Mouse (Mus musculus): ENCODE data around the gene Tex19.2. TPM values are rescaled to one million over a fixed set of nuclear protein-coding genes. Genes with fewer than 3 reads are reported as not detected.

The Tex19.2 gene
- polyA plus RNA-seq (2015; fragmentation: Nextera tagmentation; extraction: Ambion mirVana), result not detected in 2 replicates

DNA sequence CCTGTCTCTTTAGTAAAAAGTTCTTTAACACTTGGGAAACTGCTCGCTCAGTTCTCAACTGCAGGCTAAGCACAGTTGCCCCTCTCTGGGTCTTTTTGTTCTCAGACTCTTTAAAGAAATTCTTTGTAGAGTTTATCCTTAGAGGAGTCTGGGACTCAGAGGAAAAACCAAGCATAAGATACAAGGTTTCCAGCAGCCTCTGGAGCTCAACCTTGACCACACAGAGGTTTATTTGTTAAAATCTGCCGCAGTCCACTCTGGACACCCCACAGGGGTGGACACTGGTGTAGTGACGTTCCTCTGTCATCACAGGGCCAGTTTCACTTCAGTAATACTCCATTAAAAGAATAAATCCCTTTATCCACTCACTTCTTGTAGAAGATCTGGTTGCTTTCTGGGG is at the start of gene Tex19.2:
Gene Tex19.2, minus strand, starts transcription at position 101 of the 400 bp plus-strand sequence.
- WGBS, result 65% methylated on average over 3 of the region's 3 CpGs
- H3K4me2 ChIP-seq, result no peak within 1 kb of the TSS
- no peaks in the 10 kb centered on the region for H3K36me3 ChIP-seq
- H3K4me1 ChIP-seq (replicated peaks), result no peaks in the 10 kb centered on the region
- no peaks in the 10 kb centered on the region for H3K27me3 ChIP-seq
- H3K4me3 ChIP-seq, result no peak within 1 kb of the TSS
- no peaks in the 10 kb centered on the region for H3K9me3 ChIP-seq
- ATAC-seq (ENCODE audit: low FRiP score, low read depth), result no peak
- H3K27ac ChIP-seq (replicated peaks), result no peak within 1 kb of the TSS
- H3K9ac ChIP-seq, result no peak within 1 kb of the TSS

GRCm38 (mm10) chr11:121163751-121164150 is 45.3 kb upstream of the Tex19.2 start:
- 92% methylated on average over 4 of the region's 4 CpGs for WGBS
- no peak overlapping the region for H3K9ac ChIP-seq

DNA sequence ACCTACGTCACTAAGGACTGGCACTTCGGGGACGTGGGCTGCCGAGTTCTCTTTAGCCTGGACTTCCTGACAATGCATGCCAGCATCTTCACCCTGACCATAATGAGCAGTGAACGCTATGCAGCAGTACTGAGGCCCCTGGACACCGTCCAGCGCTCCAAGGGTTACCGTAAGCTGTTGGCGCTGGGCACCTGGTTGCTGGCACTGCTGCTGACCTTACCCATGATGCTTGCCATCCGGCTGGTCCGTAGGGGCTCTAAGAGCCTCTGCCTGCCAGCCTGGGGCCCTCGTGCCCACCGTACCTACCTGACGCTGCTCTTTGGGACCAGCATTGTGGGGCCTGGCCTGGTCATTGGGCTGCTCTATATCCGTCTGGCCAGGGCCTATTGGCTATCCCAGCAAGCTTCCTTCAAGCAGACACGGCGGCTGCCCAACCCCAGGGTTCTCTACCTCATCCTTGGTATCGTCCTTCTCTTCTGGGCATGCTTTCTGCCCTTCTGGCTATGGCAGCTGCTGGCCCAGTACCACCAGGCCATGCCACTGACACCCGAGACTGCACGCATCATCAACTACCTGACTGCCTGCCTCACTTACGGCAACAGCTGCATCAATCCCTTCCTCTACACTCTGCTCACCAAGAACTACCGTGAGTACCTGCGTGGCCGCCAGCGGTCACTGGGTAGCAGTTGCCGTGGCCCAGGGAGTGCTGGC is 42.3 kb upstream of the Tex19.2 start:
- Histone ChIP-seq H3K9me3 (no peaks in the 10 kb centered on the region), H3K4me1 (replicated peaks) (peaks cover 12% of the 10 kb centered on the region), H3K4me3 (no peak overlapping the region), H3K27me3 (peaks cover 18% of the 10 kb centered on the region), H3K9ac (no peak overlapping the region), H3K36me3 (no peaks in the 10 kb centered on the region), H3K4me2 (no peak overlapping the region), H3K27ac (replicated peaks) (no peak overlapping the region)
- ATAC-seq (ENCODE audit: low FRiP score, low read depth), result no peak
- WGBS, result 93% methylated on average over 26 of the region's 26 CpGs

More at GRCm38 (mm10) chr11:121163751-121164150, 45.3 kb upstream of the Tex19.2 start:
- Histone ChIP-seq H3K4me1 (replicated peaks) (no peaks in the 10 kb centered on the region), H3K27me3 (no peaks in the 10 kb centered on the region), H3K4me2 (no peak overlapping the region), H3K9me3 (no peaks in the 10 kb centered on the region), H3K27ac (replicated peaks) (no peak overlapping the region), H3K4me3 (no peak overlapping the region), H3K36me3 (no peaks in the 10 kb centered on the region)
- ATAC-seq (ENCODE audit: low FRiP score, low read depth), result no peak

GRCm38 (mm10) chr11:121159971-121160370 is 41.5 kb upstream of the Tex19.2 start, which contains the start of gene Uts2r:
TSS of gene Uts2r (plus strand) at chr11:121160271.
- H3K4me1 ChIP-seq (replicated peaks), result peaks cover 12% of the 10 kb centered on the region
- WGBS, result 90% methylated on average over 5 of the region's 5 CpGs
- H3K36me3 ChIP-seq, result no peaks in the 10 kb centered on the region

DNA sequence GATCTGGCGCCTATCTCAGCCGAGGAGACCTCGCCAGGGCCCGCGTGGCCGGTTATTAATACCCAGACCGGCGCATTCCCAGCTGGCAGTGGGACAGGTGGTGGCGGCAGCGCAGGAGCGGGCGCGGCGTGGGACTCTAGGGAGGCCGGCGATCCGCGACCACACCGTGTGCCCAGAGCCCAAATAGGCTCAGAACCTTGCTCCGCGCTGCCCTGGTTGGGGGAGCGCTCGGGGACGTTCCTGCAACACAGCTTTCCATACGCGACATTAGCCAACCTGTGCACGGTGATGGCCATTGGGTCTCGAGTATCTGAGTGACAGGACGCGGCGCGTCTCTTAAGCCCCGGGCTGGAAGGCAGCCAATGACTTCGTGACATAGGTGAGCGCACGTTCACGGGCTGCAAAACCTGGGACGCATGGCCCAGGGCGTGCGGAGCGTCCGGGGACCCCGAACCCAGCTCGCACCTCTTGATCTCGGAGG is 38.0 kb upstream of the Tex19.2 start:
- ATAC-seq (ENCODE audit: low FRiP score, low read depth), result peak; percentile 38; the same call in 1 of the 2 replicates
- H3K27ac ChIP-seq (replicated peaks), result no peak overlapping the region
- peak overlapping the region; percentile 47 for H3K9ac ChIP-seq
- peak overlapping the region; percentile 42 for H3K4me3 ChIP-seq
- H3K9me3 ChIP-seq, result no peaks in the 10 kb centered on the region
- H3K4me2 ChIP-seq, result peak overlapping the region; percentile 88
- no peaks in the 10 kb centered on the region for H3K36me3 ChIP-seq
- 1% methylated on average over 45 of the region's 45 CpGs for WGBS
- peaks cover 17% of the 10 kb centered on the region for H3K4me1 ChIP-seq (replicated peaks)
- H3K27me3 ChIP-seq, result peaks cover 18% of the 10 kb centered on the region

More at GRCm38 (mm10) chr11:121159971-121160370, 41.5 kb upstream of the Tex19.2 start, which contains the start of gene Uts2r:
- Histone ChIP-seq H3K4me3 (no peak within 1 kb of the TSS), H3K9me3 (no peaks in the 10 kb centered on the region), H3K4me2 (no peak within 1 kb of the TSS), H3K27me3 (peaks cover 18% of the 10 kb centered on the region), H3K9ac (no peak within 1 kb of the TSS), H3K27ac (replicated peaks) (no peak within 1 kb of the TSS)
- no peak for ATAC-seq (ENCODE audit: low FRiP score, low read depth)

- 10% methylated on average over 4 of the region's 4 CpGs for WGBS
- Histone ChIP-seq H3K27ac (replicated peaks) (no peak overlapping the region), H3K4me2 (no peak overlapping the region), H3K36me3 (no peaks in the 10 kb centered on the region), H3K9me3 (no peaks in the 10 kb centered on the region), H3K4me1 (replicated peaks) (peaks cover 17% of the 10 kb centered on the region), H3K27me3 (peaks cover 18% of the 10 kb centered on the region), H3K9ac (no peak overlapping the region), H3K4me3 (no peak overlapping the region)
- ATAC-seq (ENCODE audit: low FRiP score, low read depth), result no peak
These were observed 35.7 kb upstream of the Tex19.2 start for GRCm38 (mm10) chr11:121154203-121154602.

- Histone ChIP-seq H3K27me3 (no peaks in the 10 kb centered on the region), H3K27ac (replicated peaks) (no peak overlapping the region), H3K9me3 (no peaks in the 10 kb centered on the region), H3K36me3 (no peaks in the 10 kb centered on the region), H3K4me3 (no peak overlapping the region), H3K9ac (no peak overlapping the region), H3K4me2 (no peak overlapping the region), H3K4me1 (replicated peaks) (no peaks in the 10 kb centered on the region)
- no peak for ATAC-seq (ENCODE audit: low FRiP score, low read depth)
- WGBS, result 88% methylated on average over 3 of the region's 3 CpGs
These were observed 29.7 kb upstream of the Tex19.2 start for GRCm38 (mm10) chr11:121148193-121148592.

- Histone ChIP-seq H3K27me3 (no peaks in the 10 kb centered on the region), H3K36me3 (no peaks in the 10 kb centered on the region), H3K4me2 (no peak within 1 kb of the TSS), H3K4me1 (replicated peaks) (no peaks in the 10 kb centered on the region), H3K9me3 (no peaks in the 10 kb centered on the region), H3K4me3 (no peak within 1 kb of the TSS), H3K9ac (no peak within 1 kb of the TSS), H3K27ac (replicated peaks) (no peak within 1 kb of the TSS)
- 89% methylated on average over 22 of the region's 22 CpGs for WGBS
- no peak for ATAC-seq (ENCODE audit: low FRiP score, low read depth)
These were observed 27.4 kb upstream of the Tex19.2 start, which contains the start of gene Tex19.1 for GRCm38 (mm10) chr11:121145865-121146264. TSS of gene Tex19.1 (plus strand) at chr11:121146143.

- no peak overlapping the region for H3K4me2 ChIP-seq
- WGBS, result 75% methylated on average over 9 of the region's 9 CpGs
- ATAC-seq (ENCODE audit: low FRiP score, low read depth), result no peak
These were observed 25.0 kb upstream of the Tex19.2 start for GRCm38 (mm10) chr11:121143325-121144015.

GRCm38 (mm10) chr11:121138732-121139131 is 20.3 kb upstream of the Tex19.2 start:
- Histone ChIP-seq H3K4me2 (no peak overlapping the region), H3K36me3 (no peaks in the 10 kb centered on the region), H3K4me1 (replicated peaks) (no peaks in the 10 kb centered on the region), H3K27ac (replicated peaks) (no peak overlapping the region), H3K4me3 (no peak overlapping the region), H3K9ac (no peak overlapping the region), H3K27me3 (no peaks in the 10 kb centered on the region), H3K9me3 (no peaks in the 10 kb centered on the region)
- no peak for ATAC-seq (ENCODE audit: low FRiP score, low read depth)
- WGBS, result 52% methylated on average over 6 of the region's 6 CpGs

More at GRCm38 (mm10) chr11:121143325-121144015, 25.0 kb upstream of the Tex19.2 start:
- Histone ChIP-seq H3K27me3 (no peaks in the 10 kb centered on the region), H3K27ac (replicated peaks) (no peak overlapping the region), H3K4me1 (replicated peaks) (no peaks in the 10 kb centered on the region), H3K4me3 (no peak overlapping the region), H3K9ac (no peak overlapping the region), H3K9me3 (no peaks in the 10 kb centered on the region), H3K36me3 (no peaks in the 10 kb centered on the region)

- H3K27me3 ChIP-seq, result no peaks in the 10 kb centered on the region
- no peaks in the 10 kb centered on the region for H3K9me3 ChIP-seq
- no peak overlapping the region for H3K4me2 ChIP-seq
- H3K27ac ChIP-seq (replicated peaks), result no peak overlapping the region
- WGBS, result 89% methylated on average over 5 of the region's 5 CpGs
- no peak overlapping the region for H3K9ac ChIP-seq
- no peaks in the 10 kb centered on the region for H3K36me3 ChIP-seq
- H3K4me3 ChIP-seq, result no peak overlapping the region
- H3K4me1 ChIP-seq (replicated peaks), result no peaks in the 10 kb centered on the region
- ATAC-seq (ENCODE audit: low FRiP score, low read depth), result no peak
These were observed 19.2 kb upstream of the Tex19.2 start for GRCm38 (mm10) chr11:121137682-121138081.

- no peak overlapping the region for H3K4me3 ChIP-seq
- H3K27ac ChIP-seq (replicated peaks), result no peak overlapping the region
- no peaks in the 10 kb centered on the region for H3K36me3 ChIP-seq
- no peaks in the 10 kb centered on the region for H3K27me3 ChIP-seq
- ATAC-seq (ENCODE audit: low FRiP score, low read depth), result no peak
- no peaks in the 10 kb centered on the region for H3K4me1 ChIP-seq (replicated peaks)
- H3K9ac ChIP-seq, result no peak overlapping the region
- H3K9me3 ChIP-seq, result no peaks in the 10 kb centered on the region
- no peak overlapping the region for H3K4me2 ChIP-seq
- WGBS, result 56% methylated on average over 1 of the region's 1 CpGs
These were observed 16.1 kb upstream of the Tex19.2 start for GRCm38 (mm10) chr11:121134600-121134999.
